Mouse (Mus musculus) liver, embryonic 11.5 days (tissue): ENCODE data around the gene Atr. TPM values are rescaled to one million over a fixed set of nuclear protein-coding genes. Genes with fewer than 3 reads are reported as not detected.
"Not testable (repeated sequence)": the region's sequence is repeated elsewhere in the genome, so short reads cannot be mapped to it uniquely, and the experiment has no call there.

Source experiments
- ATAC-seq: fragments of 200-750 bp; cut with Nextera tagmentation; replicated peaks from 2 replicates; pipeline ENCODE4 v1.8.0; 2017; ENCODE audit warnings: moderate number of reproducible peaks, mild to moderate bottlenecking, moderate TSS enrichment, moderate library complexity; ENCODE audit not compliant: low FRiP score
- DNase-seq: peaks from one replicate; pipeline ENCODE4 v3.0.0-alpha.2; 2017; ENCODE audit warnings: low spot score
- H3K27ac ChIP-seq: fragments of 300-500 bp; sonication (generic); 2 replicates; pipeline ENCODE4 v1.5.1; 2014; ENCODE audit warnings: mild to moderate bottlenecking, low read depth, low read length, control low read depth
- H3K27me3 ChIP-seq: fragments of 300-500 bp; sonication (generic); replicated peaks from 2 replicates; pipeline ENCODE4 v1.6.1; 2014; ENCODE audit warnings: low read length, mixed read lengths; ENCODE audit not compliant: control insufficient read depth, insufficient read depth
- H3K36me3 ChIP-seq: fragments of 300-500 bp; sonication (generic); 2 replicates; pipeline ENCODE4 v1.6.1; 2014; ENCODE audit warnings: mild to moderate bottlenecking, low read length, moderate library complexity, mixed read lengths; ENCODE audit not compliant: control insufficient read depth, insufficient read depth
- H3K4me1 ChIP-seq: fragments of 300-500 bp; sonication (generic); replicated peaks from 2 replicates; pipeline ENCODE4 v1.6.1; 2014; ENCODE audit warnings: low read length, mixed read lengths; ENCODE audit not compliant: control insufficient read depth, insufficient read depth
- H3K4me2 ChIP-seq: fragments of 300-500 bp; sonication (generic); 2 replicates; pipeline ENCODE4 v1.6.1; 2014; ENCODE audit warnings: mild to moderate bottlenecking, control low read depth, moderate library complexity
- H3K4me3 ChIP-seq: fragments of 300-500 bp; sonication (generic); 2 replicates; pipeline ENCODE4 v1.5.1; 2014; ENCODE audit warnings: low read depth, low read length, control low read depth
- H3K9ac ChIP-seq: fragments of 300-500 bp; sonication (generic); 2 replicates; pipeline ENCODE4 v1.6.1; 2014; ENCODE audit warnings: low read depth, low read length, control low read depth
- H3K9me3 ChIP-seq: fragments of 300-500 bp; sonication (generic); 2 replicates; pipeline ENCODE4 v1.6.1; 2016; ENCODE audit warnings: low read length, inconsistent platforms, mixed read lengths; ENCODE audit not compliant: control insufficient read depth
- WGBS: fragments of 180-500 bp; shearing (Covaris S2); extraction: QIAGEN DNeasy Blood & Tissue Kit; methylation state at CpG from one replicate; pipeline ENCODE4 v1.1.7; 2014; 5-methylcytosine and 5-hydroxymethylcytosine counted together
- polyA plus RNA-seq: library from polyadenylated mRNA; unstranded; fragments of >200 nt; fragmentation: Nextera tagmentation; extraction: Ambion mirVana; gene quantifications from 2 replicates; pipeline ENCODE4 v1.2.1, GENCODE M21; 2014

Gene Atr
- polyA plus RNA-seq, 1 experiment from 2014 or later, result 19.9 TPM

DNA sequence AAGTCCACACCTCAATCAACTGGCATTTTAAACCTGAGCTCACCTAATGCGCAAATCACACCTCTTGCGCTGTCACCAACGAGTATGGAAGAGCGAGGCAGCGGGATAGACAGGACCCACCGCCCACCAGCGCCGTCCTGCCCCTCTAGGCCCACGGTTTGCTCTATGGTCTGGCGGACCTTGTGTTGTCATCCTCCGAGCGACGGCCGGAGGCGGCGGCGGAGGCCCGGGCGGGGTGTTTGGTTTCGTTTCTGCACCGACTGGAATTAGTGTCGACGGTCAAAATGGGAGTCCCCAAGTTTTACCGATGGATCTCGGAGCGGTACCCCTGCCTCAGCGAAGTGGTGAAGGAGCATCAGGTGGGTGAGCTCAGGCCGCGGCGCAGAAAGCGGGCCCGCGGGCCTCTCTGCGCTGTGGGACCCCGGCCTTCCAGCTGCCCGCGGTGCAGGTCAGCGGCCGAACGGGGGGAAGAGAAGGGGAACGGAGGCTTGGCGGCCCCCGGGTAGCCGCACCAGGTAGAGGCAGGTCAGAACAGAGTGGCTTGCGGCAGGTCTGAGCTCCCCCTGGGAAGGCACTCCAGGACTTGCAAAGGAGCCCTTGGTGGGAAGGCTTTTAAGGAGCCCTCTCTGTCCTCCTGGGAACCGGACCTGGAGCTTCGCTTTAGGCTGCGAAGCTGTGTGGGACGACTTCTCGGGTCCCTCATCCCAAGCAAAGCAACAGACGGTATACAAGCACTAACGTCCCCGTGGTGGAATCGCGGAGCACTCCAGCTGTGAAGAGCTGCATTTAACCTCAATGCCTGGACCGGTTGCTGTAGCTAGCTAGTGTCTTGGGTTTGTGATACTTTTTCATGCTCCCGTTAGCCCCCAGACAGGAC lies 97.4 kb downstream of the Atr start, which contains the start of gene Xrn1:
Xrn1 (plus strand) TSS at position 176 of the 877 bp plus-strand sequence.
- Histone ChIP-seq H3K4me3 (peak within 1 kb of the TSS; percentile 87), H3K9ac (peak within 1 kb of the TSS; percentile 94), H3K27ac (peak within 1 kb of the TSS; percentile 72), H3K27me3 (no peaks in the 10 kb centered on the region), H3K4me1 (peaks cover 7% of the 10 kb centered on the region), H3K9me3 (no peaks in the 10 kb centered on the region), H3K36me3 (0 out of 2 replicates have a peak, but pooled peaks cover 2% of the 10 kb centered on the region), H3K4me2 (peak within 1 kb of the TSS; percentile 76)
- DNase-seq (peak; percentile 88), ATAC-seq (peak; percentile 98)
- under 1% methylated on average over 57 of the region's 57 CpGs for WGBS

- 0 out of 2 replicates have a peak, but pooled peaks cover 2% of the 10 kb centered on the region for H3K36me3 ChIP-seq
- H3K9me3 ChIP-seq, result no peaks in the 10 kb centered on the region
- H3K9ac ChIP-seq, result no peak overlapping the region
- H3K27me3 ChIP-seq, result no peaks in the 10 kb centered on the region
- DNase-seq (no peak), ATAC-seq (no peak)
- WGBS, result 89% methylated on average over 2 of the region's 2 CpGs
- H3K27ac ChIP-seq, result no peak overlapping the region
- H3K4me3 ChIP-seq, result no peak overlapping the region
- H3K4me2 ChIP-seq, result no peak overlapping the region
- H3K4me1 ChIP-seq, result peaks cover 7% of the 10 kb centered on the region
Observed at GRCm38 (mm10) chr9:95957611-95958010, 100.2 kb downstream of the Atr start.

DNA sequence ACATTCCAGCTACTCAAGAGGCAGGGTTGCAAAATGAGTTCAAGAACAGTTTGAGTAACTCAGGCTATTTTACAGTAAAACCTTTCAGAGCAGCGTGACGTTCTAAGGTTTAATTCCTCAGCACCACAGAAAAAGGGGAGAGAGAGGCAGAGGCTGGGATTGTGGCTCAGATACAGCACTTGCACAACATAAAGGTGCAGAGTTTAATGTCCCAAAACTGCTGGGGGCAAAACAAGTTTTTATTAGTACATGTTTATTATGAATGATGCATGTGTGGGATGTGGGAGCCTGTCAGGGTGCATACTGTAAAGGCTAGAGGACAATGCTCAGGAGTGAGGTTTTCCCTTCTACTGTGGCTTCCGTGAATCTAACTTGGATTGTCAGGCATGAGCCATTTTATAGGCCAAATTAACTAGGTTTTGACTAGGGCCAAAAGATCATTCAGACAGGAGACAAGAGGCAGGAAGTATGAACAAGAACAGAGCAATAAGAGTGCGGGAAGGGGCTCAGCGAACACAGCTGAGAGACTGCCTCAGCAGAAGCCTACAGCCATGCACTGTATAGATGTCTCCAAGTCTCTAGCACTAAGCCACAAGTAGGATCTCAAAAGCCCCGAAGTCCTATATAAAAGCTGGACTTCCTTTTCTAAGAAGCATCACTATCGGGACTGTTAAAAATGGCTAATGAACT lies 100.8 kb downstream of the Atr start:
- DNase-seq (no peak), ATAC-seq (no peak)
- Histone ChIP-seq H3K27me3 (no peaks in the 10 kb centered on the region), H3K4me3 (no peak overlapping the region), H3K4me1 (peaks cover 7% of the 10 kb centered on the region), H3K9me3 (no peaks in the 10 kb centered on the region), H3K9ac (no peak overlapping the region), H3K27ac (no peak overlapping the region), H3K4me2 (no peak overlapping the region), H3K36me3 (0 out of 2 replicates have a peak, but pooled peaks cover 2% of the 10 kb centered on the region)
- 94% methylated on average over 7 of the region's 7 CpGs for WGBS

DNA sequence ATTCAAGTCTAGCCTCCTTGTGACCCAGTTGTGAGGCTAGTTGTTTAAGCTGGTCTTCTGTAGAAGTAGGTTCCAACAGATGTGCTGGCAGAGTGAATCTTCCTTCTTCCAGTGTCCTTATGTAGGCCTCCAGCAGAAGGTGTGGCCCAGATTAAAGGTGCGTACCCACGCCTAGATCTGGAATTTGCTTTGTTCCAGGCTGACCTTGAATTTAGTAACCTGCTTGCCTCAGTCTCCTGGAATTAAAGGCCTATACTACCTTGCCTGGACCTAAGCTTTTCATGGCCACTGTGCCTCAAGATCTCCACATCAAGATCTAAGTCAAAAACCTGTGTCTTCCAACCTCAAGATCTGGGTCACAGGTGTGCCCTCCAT lies 101.3 kb downstream of the Atr start:
- H3K9ac ChIP-seq, DNase-seq, H3K4me3 ChIP-seq, ATAC-seq, H3K4me1 ChIP-seq, H3K27me3 ChIP-seq, H3K36me3 ChIP-seq, H3K9me3 ChIP-seq, H3K27ac ChIP-seq, H3K4me2 ChIP-seq: not testable (repeated sequence)
- 89% methylated on average over 2 of the region's 2 CpGs for WGBS

DNA sequence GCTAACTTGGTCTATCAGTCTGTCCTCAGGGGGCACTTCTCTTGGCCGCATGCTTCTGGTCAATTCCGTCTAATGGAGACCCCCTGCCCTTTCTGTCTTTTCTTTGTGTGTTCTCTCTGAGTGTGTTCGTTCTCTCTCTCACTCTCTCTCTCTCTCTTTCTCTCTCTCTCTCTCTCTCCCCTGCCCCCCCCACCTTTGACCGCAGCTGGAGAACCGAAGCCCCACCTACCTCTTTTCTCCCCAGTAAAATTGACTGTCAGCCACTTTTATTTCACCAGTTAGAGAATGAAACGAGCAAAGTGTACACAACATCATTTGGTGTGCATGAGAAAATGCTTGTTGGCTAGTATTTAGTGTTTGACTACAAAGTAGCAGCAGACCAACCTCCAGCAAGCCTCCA lies 101.8 kb downstream of the Atr start:
- ATAC-seq, result no peak
- Histone ChIP-seq H3K36me3 (0 out of 2 replicates have a peak, but pooled peaks cover 2% of the 10 kb centered on the region), H3K9me3 (no peaks in the 10 kb centered on the region), H3K4me2 (no peak overlapping the region), H3K27me3 (no peaks in the 10 kb centered on the region), H3K27ac (no peak overlapping the region), H3K4me3 (no peak overlapping the region), H3K9ac (no peak overlapping the region), H3K4me1 (peaks cover 4% of the 10 kb centered on the region)
- 87% methylated on average over 6 of the region's 6 CpGs for WGBS
- no peak for DNase-seq

GRCm38 (mm10) chr9:95959732-95960428 lies 102.5 kb downstream of the Atr start:
- H3K4me2 ChIP-seq, result no peak overlapping the region
- WGBS, result 80% methylated on average over 3 of the region's 3 CpGs
- ATAC-seq, result no peak
- no peak overlapping the region for H3K9ac ChIP-seq
- no peak overlapping the region for H3K27ac ChIP-seq
- H3K27me3 ChIP-seq, result no peaks in the 10 kb centered on the region
- H3K9me3 ChIP-seq, result no peaks in the 10 kb centered on the region
- peaks cover 4% of the 10 kb centered on the region for H3K4me1 ChIP-seq
- no peak overlapping the region for H3K4me3 ChIP-seq
- no peak for DNase-seq
- 0 out of 2 replicates have a peak, but pooled peaks cover 2% of the 10 kb centered on the region for H3K36me3 ChIP-seq

- H3K27me3 ChIP-seq, result no peaks in the 10 kb centered on the region
- no peak for ATAC-seq
Observed at GRCm38 (mm10) chr9:95961058-95961457, 103.7 kb downstream of the Atr start.

DNA sequence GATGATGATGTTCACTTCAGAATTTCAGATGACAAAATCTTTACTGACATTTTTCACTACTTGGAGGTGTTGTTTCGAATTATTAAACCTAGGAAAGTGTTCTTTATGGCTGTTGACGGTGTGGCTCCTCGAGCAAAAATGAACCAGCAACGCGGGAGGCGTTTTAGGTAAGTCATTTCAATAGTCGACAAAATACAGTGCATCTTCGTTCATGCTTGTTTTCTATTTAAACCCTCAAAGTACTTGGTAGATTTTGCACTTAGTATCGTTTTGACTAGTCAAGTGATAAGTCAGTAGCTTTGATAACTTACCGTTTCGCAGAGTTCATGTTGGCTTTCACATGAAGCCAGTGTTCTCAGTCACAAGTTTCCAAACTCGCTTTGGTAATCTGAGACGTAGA lies 106.6 kb downstream of the Atr start:
- Histone ChIP-seq H3K4me1 (no peaks in the 10 kb centered on the region), H3K9ac (no peak overlapping the region), H3K4me3 (no peak overlapping the region), H3K27me3 (no peaks in the 10 kb centered on the region), H3K27ac (no peak overlapping the region), H3K36me3 (peaks cover 10% of the 10 kb centered on the region; the same call in 1 of the 2 replicates), H3K9me3 (no peaks in the 10 kb centered on the region), H3K4me2 (no peak overlapping the region)
- DNase-seq (no peak), ATAC-seq (no peak)
- 90% methylated on average over 13 of the region's 13 CpGs for WGBS

More at GRCm38 (mm10) chr9:95961058-95961457, 103.7 kb downstream of the Atr start:
- Histone ChIP-seq H3K9me3 (no peaks in the 10 kb centered on the region), H3K4me1 (peaks cover 4% of the 10 kb centered on the region), H3K4me2 (no peak overlapping the region), H3K36me3 (0 out of 2 replicates have a peak, but pooled peaks cover 3% of the 10 kb centered on the region), H3K9ac (no peak overlapping the region), H3K27ac (no peak overlapping the region), H3K4me3 (no peak overlapping the region)
- no peak for DNase-seq
